Mouse (Mus musculus): Measurements from ENCODE around the gene Cxcr2.

Cxcr2 gene

DNA sequence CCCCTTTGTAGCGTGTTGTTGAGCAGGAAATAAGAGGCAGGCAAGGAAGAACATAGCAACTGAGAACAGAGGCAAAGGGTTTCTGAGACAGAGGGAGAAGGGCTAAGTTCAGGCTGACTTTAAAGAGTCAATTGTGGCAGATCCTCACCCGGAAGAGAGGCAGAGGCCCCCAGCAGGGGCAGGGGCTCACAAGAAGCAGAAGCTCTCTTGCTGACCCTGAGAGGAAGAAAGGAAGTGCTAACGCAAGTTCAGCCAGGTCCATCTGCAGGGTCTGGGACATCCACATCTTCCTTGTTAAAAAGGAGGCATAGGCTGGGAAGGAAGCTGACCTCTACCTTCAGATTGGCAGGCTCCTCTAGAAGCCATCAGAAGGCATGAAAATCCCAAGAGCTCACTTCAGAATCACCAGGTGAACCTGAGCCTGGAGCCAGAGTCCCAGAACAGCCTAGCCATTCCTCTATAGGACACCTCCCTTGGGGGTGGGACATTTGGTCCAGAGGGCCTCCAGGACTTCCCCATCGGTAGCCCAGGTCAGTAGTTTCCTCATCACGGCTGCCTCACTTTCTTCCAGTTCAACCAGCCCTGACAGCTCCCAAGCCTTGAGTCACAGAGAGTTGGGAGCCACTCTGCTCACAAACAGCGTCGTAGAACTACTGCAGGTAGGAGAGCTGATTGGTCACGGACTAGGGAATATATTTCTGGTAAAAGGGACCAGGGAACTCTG, at the start of gene Cxcr2:
Gene Cxcr2 (plus strand): TSS at position 529 of the 724 bp plus-strand sequence.
- no peak for DNase-seq (ENCODE audit: low spot score)

DNA sequence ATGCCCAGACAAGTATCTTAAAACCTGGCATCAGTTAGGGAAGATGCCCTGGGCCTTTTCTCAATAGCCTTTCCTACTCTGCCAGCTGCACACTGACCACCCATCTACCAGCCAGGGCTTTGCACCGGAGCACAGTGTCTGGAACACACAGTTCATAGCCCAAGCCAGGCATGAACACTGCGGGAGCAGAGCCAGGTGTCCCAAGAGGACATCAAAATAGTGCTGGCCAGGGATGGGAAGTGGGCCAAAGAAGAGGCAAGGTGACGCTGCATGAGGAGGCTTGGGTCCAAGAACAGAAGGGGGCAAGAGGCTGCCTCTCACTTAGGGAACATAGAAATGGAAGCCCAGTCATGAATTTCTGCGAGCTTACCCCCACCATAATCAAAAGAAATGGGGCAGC, 48.1 kb upstream of the Cxcr2 start:
- DNase-seq (ENCODE audit: low spot score) = no peak

DNA sequence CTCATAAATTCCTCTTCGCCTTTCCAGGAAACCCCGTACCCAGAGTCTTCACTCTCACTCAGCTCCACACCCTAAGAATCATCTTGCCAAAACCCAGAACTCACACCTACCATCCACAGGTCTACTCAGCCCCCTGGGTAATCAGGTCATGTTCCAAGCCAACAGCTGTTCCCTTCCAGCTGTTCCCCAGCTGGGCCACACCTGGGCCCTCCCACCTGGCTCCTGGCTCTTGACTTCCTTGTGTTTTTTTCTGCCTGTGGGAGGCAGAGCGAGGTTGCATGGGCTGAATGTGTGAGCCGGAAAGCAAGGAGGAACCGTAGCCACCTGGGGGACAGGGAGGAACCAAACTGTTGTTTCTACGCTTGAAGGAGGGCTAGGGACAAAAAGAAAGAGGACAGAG, 47.6 kb upstream of the Cxcr2 start:
- no peak for DNase-seq (ENCODE audit: low spot score)

DNA sequence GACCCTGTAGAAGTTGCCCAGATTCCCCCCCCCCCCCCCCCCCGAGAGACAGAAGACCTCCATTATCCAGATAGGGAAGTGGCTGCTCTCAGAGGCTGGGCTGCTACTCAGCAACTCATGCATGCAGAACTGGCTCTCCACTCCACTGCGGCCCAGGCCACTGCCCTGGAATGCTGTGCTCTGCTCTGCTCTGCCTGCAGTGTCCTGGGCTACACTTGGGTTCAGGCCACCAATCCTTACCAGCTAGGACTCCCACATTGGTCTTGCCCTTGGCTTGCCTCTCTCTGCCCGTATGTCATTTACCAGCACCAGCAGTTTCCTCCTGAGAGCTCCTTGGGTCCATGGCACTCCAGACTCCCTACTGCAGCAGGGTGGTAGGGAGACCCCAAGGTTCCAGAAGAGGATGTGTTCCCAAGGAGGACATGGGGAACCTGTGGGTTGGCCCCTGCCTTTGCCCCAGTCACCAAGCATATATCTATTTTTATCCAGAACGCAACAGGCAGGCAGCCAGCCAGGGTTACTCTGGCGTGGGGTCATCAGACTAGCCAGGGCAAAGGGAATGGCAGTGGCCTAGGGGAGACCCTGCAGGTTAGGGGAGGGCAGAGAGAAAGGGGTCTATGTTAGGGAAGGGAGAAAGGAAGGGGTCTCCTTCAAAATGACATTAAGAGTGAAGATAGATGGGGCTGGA, 45.7 kb upstream of the Cxcr2 start:
- no peak for DNase-seq (ENCODE audit: low spot score)

DNA sequence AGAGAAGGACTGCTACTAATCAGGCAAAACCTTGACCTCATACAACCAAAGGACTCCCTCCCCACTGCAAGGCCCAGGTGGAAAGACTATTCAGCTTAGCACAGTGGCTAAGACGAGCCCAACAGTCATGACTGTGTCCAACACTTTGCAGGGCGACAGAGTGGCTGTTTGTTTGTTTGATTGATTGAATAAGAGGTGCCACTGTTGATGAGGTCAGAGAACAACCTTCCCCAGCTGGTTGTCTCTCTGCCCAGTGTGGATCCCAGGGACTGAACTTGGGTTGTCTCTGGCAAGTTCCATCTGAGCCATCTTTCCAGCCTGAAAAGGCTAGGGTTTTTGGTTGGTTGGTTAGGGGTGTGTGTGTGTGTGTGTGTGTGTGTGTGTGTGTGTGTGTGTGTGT, 44.1 kb upstream of the Cxcr2 start:
- no peak for DNase-seq (ENCODE audit: low spot score)

DNA sequence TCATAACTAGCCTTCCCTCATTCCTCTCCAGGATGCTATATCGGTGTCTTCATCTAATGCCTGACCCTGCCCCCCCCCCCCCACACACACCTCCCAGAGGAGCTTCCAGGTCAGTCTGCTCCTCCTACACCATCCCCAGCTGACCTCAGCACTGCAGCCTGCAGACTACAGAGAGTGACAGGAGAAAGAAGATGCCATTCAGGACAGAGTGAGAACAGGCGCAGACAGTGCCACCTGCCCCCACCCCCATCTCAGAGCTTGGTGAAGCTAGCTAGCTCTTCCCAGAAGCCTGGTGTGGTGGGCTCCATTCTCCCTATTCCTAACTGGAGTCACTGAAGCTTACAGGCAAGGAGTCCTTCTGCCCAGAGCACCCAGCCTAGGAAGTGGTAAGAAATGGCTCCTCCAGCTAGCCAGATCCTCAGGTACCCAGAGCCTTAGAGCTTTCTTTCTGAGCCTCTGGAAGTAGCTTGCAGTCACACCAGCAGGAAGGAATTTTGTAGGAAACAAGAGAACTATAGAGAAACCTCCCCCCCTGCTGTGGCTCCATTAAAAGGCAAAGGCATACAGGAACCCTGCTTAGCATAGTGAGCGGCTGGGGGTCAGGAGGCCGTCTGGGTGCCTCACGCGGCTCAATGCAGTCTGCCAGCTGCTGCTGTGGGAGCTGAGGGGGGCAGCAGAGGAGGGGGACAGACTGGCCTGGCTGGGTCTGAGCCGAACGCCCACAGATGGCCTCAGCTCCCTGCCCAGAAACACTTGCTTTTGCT, 42.7 kb upstream of the Cxcr2 start:
- no peak for DNase-seq (ENCODE audit: low spot score)

DNA sequence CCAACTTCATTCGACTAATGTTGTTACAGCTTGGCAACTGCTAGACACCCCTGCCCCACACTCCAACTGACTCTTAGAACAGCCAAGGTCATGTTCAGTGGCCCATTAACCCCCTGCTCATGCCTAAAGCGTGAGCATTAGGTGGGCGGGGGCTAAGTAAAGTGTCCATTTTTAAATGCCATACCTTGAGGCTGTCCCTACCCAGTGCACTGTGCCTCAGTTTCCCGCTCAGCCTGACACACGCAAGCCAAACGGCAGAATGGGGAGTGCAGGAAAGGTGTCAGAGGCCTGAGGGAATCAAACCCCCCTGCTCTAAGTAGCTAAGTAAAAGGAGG, 42.1 kb upstream of the Cxcr2 start:
- DNase-seq (ENCODE audit: low spot score) = no peak

DNA sequence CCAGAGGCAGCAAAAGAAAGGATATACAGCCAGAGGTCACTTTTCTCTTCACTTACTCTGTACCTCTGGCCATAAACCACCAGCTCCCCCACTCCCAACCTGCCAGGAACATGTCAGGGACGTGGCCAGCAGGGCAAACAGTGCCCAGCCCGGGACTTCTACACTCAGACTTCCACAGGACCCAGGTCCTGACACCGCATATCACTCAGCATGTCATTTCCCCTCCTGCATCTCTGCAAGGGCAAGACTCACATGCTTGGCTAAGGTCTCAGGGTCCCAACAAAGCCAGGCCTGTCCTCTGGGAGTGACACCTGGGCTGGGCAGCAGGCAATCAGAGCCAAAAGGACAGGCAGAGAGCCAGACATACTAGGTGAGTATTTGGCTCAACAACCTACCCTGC, 40.7 kb upstream of the Cxcr2 start:
- DNase-seq (ENCODE audit: low spot score) = no peak

DNA sequence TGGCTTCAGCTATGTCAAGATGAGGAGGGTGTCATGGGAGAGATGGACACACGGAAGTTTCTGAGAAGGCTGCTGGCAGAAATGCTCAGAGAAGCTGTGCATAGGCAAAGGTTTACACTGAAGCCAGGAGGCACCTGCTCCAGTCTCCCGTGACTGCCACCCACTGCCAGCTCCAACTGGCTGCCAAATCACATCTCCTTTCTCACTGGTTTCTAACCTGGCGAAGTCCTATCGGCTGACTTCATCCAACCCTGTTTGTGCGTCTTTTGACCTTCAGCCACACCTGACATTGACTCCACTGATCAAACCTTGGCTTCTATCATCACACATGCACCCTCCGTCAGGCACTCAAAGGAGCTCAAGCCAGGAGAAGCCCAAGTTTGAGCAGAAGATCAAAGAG, 35.9 kb upstream of the Cxcr2 start:
- DNase-seq (ENCODE audit: low spot score) = no peak

DNA sequence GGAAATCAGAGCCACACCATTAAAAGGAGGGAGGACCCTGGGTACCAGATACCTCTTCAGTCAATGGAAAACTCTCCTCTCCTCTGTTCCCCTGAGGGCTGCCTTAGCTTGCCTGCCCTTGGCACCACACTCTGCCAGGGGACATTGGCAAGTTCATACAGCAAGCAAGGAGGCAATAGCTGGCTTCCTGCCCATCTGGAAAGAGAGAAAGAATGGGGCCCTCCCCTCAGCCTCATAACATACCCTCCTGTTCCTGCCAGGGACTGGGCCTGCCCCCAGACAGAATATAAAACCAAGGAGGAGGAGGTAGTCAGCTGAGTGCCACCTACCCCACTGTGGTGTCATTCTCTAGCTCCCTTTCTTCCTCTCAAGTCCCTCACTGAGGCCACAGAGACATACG, 34.7 kb upstream of the Cxcr2 start:
- no peak for DNase-seq (ENCODE audit: low spot score)

DNA sequence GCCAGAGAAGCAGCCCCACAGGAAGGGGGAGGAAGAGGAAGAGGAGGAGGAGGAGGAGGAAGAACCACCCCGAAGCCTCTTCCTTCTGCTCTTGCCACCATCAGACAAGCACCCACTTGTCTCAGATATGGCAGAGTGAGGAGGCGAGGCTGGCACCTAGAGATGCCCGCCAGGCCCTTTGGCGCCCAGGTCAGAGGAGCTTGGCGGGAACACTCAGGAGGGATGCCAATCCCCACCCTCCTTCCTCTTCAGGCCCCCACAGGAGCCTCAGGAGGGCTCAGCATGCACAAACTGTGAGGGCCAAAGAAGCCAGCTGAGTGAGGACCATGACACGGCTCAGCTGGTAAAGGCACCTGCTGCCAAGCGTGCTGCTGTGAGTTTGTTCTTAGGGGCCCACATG, 32.7 kb upstream of the Cxcr2 start:
- no peak for DNase-seq (ENCODE audit: low spot score)

DNA sequence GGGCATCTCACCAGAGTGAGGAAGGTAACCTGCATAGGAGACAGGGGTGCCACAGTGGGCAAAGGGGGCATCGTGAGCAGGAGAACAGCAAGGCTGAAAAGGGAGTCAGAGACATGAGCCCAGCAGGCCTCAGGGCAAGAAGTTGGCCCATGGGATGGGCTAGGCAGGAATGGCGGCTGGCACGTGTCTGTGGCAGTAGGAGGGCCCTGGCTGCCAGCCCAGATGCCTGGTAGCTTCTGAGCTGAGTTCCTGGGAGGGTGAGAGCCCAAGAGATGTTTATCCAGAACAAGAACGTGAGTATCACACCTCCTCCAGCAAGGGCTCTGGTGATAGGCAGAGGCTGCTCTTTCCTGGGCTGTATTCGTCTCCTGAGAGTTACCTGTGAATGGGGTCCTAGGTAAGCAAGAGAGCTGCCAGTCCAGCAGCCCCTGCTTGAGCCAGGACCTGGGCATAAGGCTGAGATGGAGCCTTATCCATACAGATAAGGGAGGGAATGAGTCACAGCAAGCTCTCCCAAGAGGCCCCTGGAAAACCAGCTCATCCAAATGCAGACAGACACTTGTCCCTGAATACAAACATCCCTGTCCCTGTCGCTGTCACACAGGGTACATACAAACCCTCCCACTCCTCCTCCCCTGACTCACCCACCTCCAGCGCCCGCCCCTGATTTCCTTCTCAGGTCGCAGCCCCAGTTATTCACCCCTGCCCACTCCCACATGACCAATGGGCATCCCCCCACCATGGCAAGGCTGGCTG, 31.8 kb upstream of the Cxcr2 start:
- no peak for DNase-seq (ENCODE audit: low spot score)

DNA sequence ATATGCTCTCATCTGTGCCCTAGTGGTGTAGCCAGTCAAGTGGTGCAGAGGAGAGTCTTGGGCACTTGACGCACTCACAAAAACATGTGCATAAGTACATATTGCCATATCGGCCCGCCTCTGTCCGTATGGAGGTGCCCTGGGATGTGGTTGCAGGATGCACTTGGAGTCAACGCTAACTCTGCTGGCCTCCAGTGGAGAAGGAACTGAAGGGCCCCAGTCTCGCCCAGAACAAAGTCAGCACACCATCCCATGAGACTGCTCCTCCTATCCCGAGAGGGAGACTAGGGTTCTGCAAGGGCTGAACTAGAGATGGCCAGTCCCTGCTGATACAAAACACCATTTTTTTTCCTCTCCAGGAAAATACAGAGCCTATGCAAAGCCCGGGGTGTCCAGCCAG, 30.6 kb upstream of the Cxcr2 start:
- no peak for DNase-seq (ENCODE audit: low spot score)

DNA sequence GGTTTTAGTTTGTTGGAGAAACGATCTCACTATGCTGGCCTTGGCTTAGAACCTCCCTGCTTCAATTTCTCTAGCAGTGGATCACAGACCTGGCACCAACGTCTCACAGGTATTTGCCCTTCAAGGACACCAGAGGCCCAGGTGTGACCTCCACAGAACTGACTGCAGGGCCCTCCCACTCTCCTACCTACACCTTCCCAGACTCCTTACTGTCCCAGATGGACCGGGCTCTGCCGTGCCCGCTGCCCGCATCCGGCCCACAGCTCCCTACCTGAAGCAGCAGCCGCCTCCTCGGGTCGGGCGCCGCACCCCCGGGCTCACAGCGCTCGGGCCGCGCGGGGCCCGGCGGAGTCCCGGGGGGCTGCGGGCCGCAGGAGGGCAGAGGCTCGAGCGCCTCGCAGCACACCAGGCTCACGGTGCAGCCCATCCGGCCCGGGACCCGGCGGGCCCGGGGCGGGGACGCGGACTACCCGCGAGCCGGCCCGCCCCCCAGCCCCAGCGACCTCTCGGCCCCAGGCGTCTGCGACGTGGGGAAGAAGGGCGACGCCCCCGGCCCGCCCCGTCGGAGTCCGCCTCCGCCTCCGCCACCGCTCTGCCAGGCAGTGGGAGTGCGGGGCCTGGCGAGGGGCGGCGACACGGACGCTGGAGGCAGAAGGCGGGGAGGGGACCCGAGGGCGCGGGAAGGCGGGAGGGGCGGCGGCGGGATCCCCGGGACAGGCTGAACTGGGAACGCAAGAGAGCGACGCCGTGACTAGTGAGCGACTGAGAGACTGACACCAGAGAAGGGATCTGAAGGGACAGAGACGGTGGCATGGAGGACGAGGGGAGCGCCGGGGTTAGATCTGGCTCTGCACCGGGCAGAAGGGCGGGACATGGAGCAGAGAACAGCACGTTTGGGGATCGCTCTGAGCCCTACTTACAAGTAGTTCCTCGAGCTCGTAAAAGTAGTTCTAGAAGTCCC, 29.5 kb upstream of the Cxcr2 start, which contains the start of gene Tns1:
Gene Tns1 (minus strand): TSS at position 429 of the 961 bp plus-strand sequence.
- no peak for DNase-seq (ENCODE audit: low spot score)

DNA sequence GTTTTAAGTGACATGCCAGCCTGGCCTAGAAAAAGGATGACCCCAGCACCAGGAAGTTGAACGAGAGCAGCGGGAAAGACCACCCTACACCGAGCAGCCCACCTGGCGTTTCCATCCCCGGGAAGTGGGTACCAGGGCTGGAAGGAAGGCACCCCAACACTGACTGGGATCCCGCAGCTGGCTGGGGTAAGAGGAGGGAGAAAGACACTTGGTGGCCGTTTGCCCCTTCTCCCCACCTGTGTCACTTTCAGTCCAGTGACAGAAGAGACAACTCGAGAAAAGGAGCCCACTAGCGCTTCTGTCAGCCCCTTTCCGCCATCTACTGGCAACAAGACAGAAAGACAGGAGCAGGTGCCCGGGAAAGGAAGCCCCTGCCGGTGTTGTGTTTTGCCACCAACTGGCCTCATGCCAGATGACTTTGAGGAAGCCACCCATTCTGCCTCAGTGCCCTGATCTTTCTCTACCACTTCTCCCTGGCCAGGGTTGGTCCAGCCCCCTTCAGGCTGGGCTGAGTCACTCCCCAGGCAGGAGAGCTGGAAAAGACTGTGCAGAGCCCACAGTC, 28.7 kb upstream of the Cxcr2 start, which contains the start of gene Rufy4:
Gene Rufy4 (plus strand): TSS at position 551 of the 562 bp plus-strand sequence.
- DNase-seq (ENCODE audit: low spot score) = peak; percentile 25

DNA sequence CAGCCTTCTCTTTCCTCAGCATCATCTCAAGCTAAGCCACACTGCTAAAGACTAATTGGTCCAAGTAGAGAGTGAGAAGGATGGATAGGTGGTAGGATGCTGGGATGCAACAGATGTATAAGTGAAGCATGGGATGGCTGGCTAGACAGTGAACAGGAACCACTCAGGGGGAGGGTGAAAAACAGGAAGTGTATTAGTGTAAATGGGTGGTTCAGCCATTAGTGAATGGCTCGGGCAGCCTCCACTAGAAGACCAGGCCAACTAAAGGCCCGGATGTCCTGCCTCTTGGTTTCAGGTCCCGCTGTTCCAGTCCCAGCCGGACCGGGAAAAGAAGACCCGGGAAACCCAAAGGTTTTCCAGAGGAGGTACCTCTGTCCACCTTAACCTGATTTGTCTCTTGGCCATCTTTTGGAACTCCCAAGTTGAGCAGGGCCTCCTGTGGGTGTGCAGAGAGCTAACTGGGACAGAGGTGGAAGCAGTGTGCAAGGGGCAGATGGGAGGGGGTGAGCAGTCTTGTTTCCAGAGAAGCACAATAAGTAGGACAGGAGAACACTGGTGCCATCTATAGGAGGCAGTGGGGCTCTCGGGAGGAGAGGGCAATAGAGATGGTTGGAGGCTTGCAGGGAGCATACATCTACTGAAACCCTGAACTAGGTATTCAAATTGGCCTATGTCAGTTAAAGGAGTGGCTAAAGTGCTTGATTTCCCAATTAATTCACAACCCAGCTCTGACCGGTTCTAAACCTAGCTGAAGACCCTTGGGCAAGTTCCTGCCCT, 22.7 kb upstream of the Cxcr2 start:
- no peak for DNase-seq (ENCODE audit: low spot score)

DNA sequence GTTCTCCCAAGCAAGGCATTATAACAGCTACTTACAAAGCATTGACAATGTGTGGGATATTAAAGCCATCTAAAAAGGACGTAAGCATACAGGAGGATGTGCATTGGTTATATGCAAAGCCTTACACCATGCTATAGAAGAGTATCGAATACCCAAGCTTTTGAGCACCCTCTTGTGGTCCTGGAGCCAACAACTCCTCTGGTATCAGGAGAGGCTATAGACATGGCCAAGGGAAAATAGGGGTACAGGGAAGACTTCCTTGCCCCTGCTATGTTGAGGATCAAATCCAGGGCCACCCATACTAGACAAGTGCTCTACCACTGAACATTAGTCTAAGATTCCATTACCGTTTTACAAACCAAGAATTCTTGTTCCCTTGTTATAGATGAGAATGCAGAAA, 21.8 kb upstream of the Cxcr2 start:
- DNase-seq (ENCODE audit: low spot score) = no peak

DNA sequence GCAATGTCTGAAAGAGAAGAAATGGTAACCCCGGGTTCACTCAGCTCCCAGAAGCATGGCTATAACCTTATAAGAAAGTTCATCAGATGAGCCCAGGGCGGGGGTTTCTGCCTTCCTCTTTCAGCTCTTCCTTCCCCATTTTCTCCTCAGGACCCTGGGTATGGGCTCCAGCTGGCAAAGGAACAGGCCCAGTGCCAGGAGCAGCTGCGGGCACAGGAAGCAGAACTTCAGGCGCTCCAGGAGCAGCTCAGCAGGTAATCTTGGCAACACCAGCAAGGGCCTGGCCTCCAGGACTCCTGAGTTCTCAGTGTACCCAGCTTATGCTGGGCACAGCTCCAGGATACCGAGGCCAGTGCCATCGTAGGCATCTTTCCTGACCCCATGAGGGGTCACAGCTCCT, 19.8 kb upstream of the Cxcr2 start:
- DNase-seq (ENCODE audit: low spot score) = no peak

DNA sequence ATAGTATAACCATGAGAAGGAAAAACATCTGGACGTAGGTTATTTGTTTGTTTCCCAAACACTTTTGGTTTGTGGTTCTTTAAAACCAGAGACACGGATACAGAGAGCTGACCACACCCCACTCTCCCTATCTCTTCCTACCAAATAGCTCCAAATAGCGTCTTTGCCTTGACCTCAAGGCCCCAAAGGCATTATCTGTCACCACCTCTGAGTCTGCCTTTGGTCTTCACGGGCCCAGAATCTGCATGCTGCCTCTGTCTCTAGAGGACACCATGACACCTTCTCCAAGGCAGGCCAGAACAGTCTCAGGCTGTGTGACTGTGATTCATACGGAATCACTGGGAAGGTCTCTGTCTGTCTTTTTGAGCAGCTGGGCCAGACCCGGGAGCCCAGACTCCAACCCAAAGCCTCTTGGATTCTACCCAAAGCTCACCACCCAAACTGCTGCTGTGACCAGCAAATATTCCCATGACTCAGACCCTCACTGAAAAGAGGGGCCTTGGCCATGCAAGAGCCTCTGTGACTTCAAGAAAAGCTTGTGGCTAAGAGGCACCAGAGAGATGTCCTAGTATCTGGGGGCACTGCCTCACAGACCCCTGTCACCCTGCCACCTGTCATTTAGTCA, 18.4 kb upstream of the Cxcr2 start:
- DNase-seq (ENCODE audit: low spot score) = no peak

DNA sequence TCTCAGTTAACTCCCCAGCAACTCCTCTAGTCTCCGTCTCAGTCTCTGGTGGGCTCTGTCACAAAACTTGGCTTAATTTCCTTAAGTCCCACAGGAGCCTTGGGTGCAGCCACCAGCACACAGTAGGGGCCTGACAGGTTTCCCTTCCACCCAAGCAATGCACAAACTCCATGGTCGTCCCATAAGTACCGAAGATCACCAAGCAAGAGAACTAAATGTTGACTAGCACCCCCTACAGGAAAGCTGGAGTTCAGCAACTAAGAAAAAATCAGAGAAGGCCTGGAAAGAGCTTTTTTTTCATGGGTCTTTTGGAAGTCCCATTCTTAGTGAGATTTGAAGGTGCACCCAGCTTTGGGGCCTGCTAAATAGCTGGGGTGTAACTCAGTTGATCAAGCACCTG, 14.4 kb upstream of the Cxcr2 start:
- no peak for DNase-seq (ENCODE audit: low spot score)

All from left cerebral cortex, adult 11 months (tissue).